Mouse (Mus musculus) liver, embryonic 14.5 days (tissue): Measurements from ENCODE around the gene Auts2.

ENCODE experiments used
- CTCF ChIP-seq: IDR thresholded peaks from 2 replicates; pipeline ENCODE4 v1.5.1; 2016; ENCODE audit warnings: antibody characterized with exemption, low read depth, control low read depth
- EP300 ChIP-seq: IDR thresholded peaks from 2 replicates; pipeline ENCODE4 v1.6.1; 2016; ENCODE audit warnings: antibody characterized with exemption, low read depth

DNA sequence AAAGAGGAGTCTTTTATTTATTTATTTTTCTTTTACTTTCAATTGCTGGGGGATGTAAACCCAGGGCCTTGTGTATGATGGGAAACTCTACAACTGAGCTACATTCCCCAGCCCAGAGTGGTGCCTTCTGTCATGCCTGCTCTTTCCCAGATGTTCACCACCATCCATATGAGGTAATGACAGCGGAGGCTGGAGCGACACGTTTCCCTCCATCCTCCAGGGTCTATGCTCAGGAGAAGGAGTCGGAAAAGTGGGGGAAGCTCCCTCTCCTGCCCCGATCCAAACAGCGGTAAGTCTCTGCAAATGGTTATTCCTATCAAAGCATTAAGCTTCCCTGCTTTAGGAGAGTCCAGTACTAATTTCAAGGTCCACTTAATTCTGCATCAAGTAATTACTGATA lies 768.4 kb downstream of the Auts2 start:
- no peak for TF ChIP-seq CTCF
- no peak for TF ChIP-seq EP300
